Mouse (Mus musculus): Measurements from ENCODE around the gene Mug1. TPM values are rescaled to one million over a fixed set of nuclear protein-coding genes. Genes with fewer than 3 reads are reported as not detected.
"Not testable (repeated sequence)": the region's sequence is repeated elsewhere in the genome, so short reads cannot be mapped to it uniquely, and the experiment has no call there.

Mug1 gene
- not detected in 2 replicates for polyA plus RNA-seq (2015; fragmentation: Nextera tagmentation; extraction: Ambion mirVana)

- WGBS = 79% methylated on average over 4 of the region's 4 CpGs
- H3K36me3 ChIP-seq; H3K9ac ChIP-seq; ATAC-seq (ENCODE audit: insufficient number of reproducible peaks, insufficient read depth, low FRiP score, low TSS enrichment, low read depth); H3K4me2 ChIP-seq; H3K4me1 ChIP-seq; H3K27ac ChIP-seq; H3K27me3 ChIP-seq; H3K4me3 ChIP-seq; H3K9me3 ChIP-seq: not testable (repeated sequence)
Observed at GRCm38 (mm10) chr6:121838271-121838670, at the start of gene Mug1. Gene Mug1, plus strand, starts transcription at chr6:121838541.

GRCm38 (mm10) chr6:121828034-121828433, 10.3 kb upstream of the Mug1 start:
- WGBS = 73% methylated on average over 4 of the region's 4 CpGs
- no peaks in the 10 kb centered on the region for H3K4me1 ChIP-seq

GRCm38 (mm10) chr6:121836361-121836760, 2.0 kb upstream of the Mug1 start:
- 80% methylated on average over 1 of the region's 1 CpGs for WGBS
- H3K27me3 ChIP-seq = no peaks in the 10 kb centered on the region
- no peaks in the 10 kb centered on the region for H3K36me3 ChIP-seq
- ATAC-seq (ENCODE audit: insufficient number of reproducible peaks, insufficient read depth, low FRiP score, low TSS enrichment, low read depth) = no peak
- no peak overlapping the region for H3K4me3 ChIP-seq
- H3K4me2 ChIP-seq = no peak overlapping the region
- H3K27ac ChIP-seq = no peak overlapping the region
- H3K4me1 ChIP-seq = no peaks in the 10 kb centered on the region
- H3K9ac ChIP-seq = no peak overlapping the region
- no peaks in the 10 kb centered on the region; the same call in 1 of the 2 replicates for H3K9me3 ChIP-seq

More at GRCm38 (mm10) chr6:121828034-121828433, 10.3 kb upstream of the Mug1 start:
- Histone ChIP-seq H3K9ac (no peak overlapping the region), H3K4me3 (no peak overlapping the region), H3K36me3 (no peaks in the 10 kb centered on the region), H3K4me2 (no peak overlapping the region), H3K9me3 (no peaks in the 10 kb centered on the region; the same call in 1 of the 2 replicates), H3K27me3 (no peaks in the 10 kb centered on the region), H3K27ac (no peak overlapping the region)
- no peak for ATAC-seq (ENCODE audit: insufficient number of reproducible peaks, insufficient read depth, low FRiP score, low TSS enrichment, low read depth)

- H3K4me2 ChIP-seq = no peak overlapping the region
- no peaks in the 10 kb centered on the region for H3K9me3 ChIP-seq
- H3K27ac ChIP-seq = no peak overlapping the region
- H3K9ac ChIP-seq = no peak overlapping the region
- H3K27me3 ChIP-seq = no peaks in the 10 kb centered on the region
- no peak for ATAC-seq (ENCODE audit: insufficient number of reproducible peaks, insufficient read depth, low FRiP score, low TSS enrichment, low read depth)
- H3K4me1 ChIP-seq = no peaks in the 10 kb centered on the region
- no peak overlapping the region for H3K4me3 ChIP-seq
- 50% methylated on average over 1 of the region's 1 CpGs for WGBS
- H3K36me3 ChIP-seq = no peaks in the 10 kb centered on the region
Observed at GRCm38 (mm10) chr6:121848378-121848777, 10.0 kb downstream of the Mug1 start.

Other genes with a start within 250 kb of the Mug1 start
- gene A2m, start 203.2 kb upstream of the Mug1 start, polyA plus RNA-seq (2015; fragmentation: Nextera tagmentation; extraction: Ambion mirVana) = 2.0 and 2.5 TPM in 2 replicates
- gene Gm7298, start 105.6 kb upstream of the Mug1 start, polyA plus RNA-seq (2015; fragmentation: Nextera tagmentation; extraction: Ambion mirVana) = not detected in 2 replicates
- not detected in 2 replicates for gene Mug2, start 168.2 kb downstream of the Mug1 start, polyA plus RNA-seq (2015; fragmentation: Nextera tagmentation; extraction: Ambion mirVana)